Mouse (Mus musculus) ES-Bruce4 (cell line): Measurements from ENCODE around the gene Pias1. TPM values are rescaled to one million over a fixed set of nuclear protein-coding genes. Genes with fewer than 3 reads are reported as not detected.

Experiments used
- H3K27ac ChIP-seq: 2 replicates; pipeline ENCODE4 v1.5.1; 2012; ENCODE audit warnings: low read length, inconsistent platforms; ENCODE audit not compliant: insufficient read depth
- H3K27me3 ChIP-seq: 2 replicates; pipeline ENCODE4 v1.6.1; 2012; ENCODE audit warnings: mild to moderate bottlenecking, low read length, inconsistent platforms; ENCODE audit not compliant: control insufficient read depth, poor library complexity, insufficient read depth, severe bottlenecking
- H3K36me3 ChIP-seq: 2 replicates; pipeline ENCODE4 v1.6.1; 2012; ENCODE audit warnings: inconsistent platforms, mild to moderate bottlenecking, low read length, moderate library complexity; ENCODE audit not compliant: control insufficient read depth, poor library complexity, insufficient read depth, severe bottlenecking
- H3K4me1 ChIP-seq: one replicate; pipeline ENCODE4 v1.8.1; 2011; ENCODE audit warnings: low read length; ENCODE audit not compliant: control insufficient read depth, insufficient read depth
- H3K4me3 ChIP-seq: 2 replicates; pipeline ENCODE4 v1.5.1; 2011; ENCODE audit warnings: low read depth, mild to moderate bottlenecking, low read length
- H3K9ac ChIP-seq: 2 replicates; pipeline ENCODE4 v1.6.1; 2012; ENCODE audit warnings: low read depth, mild to moderate bottlenecking, inconsistent platforms; ENCODE audit not compliant: poor library complexity, severe bottlenecking
- H3K9me3 ChIP-seq: replicated peaks from 2 replicates; pipeline ENCODE4 v1.6.1; 2012; ENCODE audit warnings: mild to moderate bottlenecking, low read length, inconsistent platforms; ENCODE audit not compliant: control insufficient read depth, poor library complexity, insufficient read depth, severe bottlenecking
- CTCF ChIP-seq: IDR thresholded peaks from one replicate; pipeline ENCODE4 v1.8.1; 2011; ENCODE audit warnings: low read depth, low read length
- EP300 ChIP-seq: IDR thresholded peaks from 2 replicates; pipeline ENCODE4 v1.6.1; 2011; ENCODE audit warnings: low read depth, low read length; ENCODE audit not compliant: insufficient read depth
- POLR2A ChIP-seq: IDR thresholded peaks from one replicate; pipeline ENCODE4 v1.8.1; 2011; ENCODE audit warnings: low read length; ENCODE audit not compliant: insufficient read depth
- polyA plus RNA-seq: library from polyadenylated mRNA; stranded (reverse); fragments of >200 nt; gene quantifications from 2 replicates; pipeline ENCODE4 v1.2.4, GENCODE M21; 2011; ENCODE audit warnings: low read depth; ENCODE audit not compliant: missing spikeins, insufficient read depth, insufficient read length

Pias1 gene
- polyA plus RNA-seq, 1 experiment = 63.8 TPM

- TF ChIP-seq CTCF (no peak), EP300 (no peak), POLR2A (no peak)
- H3K36me3 ChIP-seq = no peaks in the 10 kb centered on the region; the same call in 1 of the 2 replicates
- H3K9me3 ChIP-seq = no peaks in the 10 kb centered on the region
- H3K4me3 ChIP-seq = no peak overlapping the region
- H3K27ac ChIP-seq = no peak overlapping the region
- H3K4me1 ChIP-seq = peaks cover 3% of the 10 kb centered on the region
- H3K9ac ChIP-seq = no peak overlapping the region
- H3K27me3 ChIP-seq = no peaks in the 10 kb centered on the region
Measured at GRCm38 (mm10) chr9:62935854-62936253, 51.9 kb downstream of the Pias1 start.

GRCm38 (mm10) chr9:62934700-62935400, 52.9 kb downstream of the Pias1 start:
- Histone ChIP-seq H3K9me3 (no peaks in the 10 kb centered on the region), H3K9ac (no peak overlapping the region), H3K4me1 (peaks cover 3% of the 10 kb centered on the region), H3K4me3 (no peak overlapping the region), H3K27me3 (no peaks in the 10 kb centered on the region), H3K27ac (no peak overlapping the region), H3K36me3 (no peaks in the 10 kb centered on the region; the same call in 1 of the 2 replicates)
- TF ChIP-seq POLR2A (no peak), CTCF (no peak), EP300 (no peak)

DNA sequence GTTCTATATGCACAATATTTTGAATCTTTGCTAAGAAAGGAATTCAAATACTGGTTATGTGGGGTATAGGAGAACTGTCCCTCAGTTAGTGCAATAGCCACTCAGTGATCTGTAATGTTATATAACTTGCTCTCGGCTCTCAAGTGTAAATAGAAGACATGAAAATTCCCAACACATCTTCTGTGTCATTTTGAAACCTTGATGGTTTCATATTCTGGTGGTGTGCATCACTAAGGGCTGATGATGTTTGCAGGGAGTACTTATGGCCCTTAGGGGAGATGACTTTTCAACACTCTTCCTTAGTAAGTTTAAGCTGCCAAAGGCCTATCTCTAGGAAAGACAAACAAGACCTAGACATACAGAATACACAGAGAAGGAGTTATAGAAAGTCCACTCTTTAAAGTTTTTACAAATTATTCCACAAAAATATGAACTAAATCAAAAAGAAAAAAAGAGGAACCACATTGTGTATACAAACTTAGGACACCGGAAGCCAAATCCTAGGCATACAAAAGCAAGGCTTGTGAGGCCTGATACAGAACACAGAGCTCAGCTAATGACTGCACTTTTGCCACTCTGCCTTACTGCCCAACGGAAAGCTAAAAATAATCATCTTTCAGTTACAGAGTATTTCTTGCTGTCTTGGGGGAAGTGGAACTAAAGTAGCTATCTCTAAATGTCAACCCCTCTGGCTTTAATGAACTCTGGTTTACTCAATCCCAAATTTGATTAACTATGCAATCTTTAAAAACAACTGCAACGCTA, 55.0 kb downstream of the Pias1 start:
- no peak overlapping the region for H3K4me3 ChIP-seq
- H3K27ac ChIP-seq = no peak overlapping the region
- H3K27me3 ChIP-seq = no peaks in the 10 kb centered on the region
- no peaks in the 10 kb centered on the region for H3K4me1 ChIP-seq
- H3K36me3 ChIP-seq = no peaks in the 10 kb centered on the region; the same call in 1 of the 2 replicates
- TF ChIP-seq CTCF (no peak), EP300 (no peak)
- H3K9ac ChIP-seq = no peak overlapping the region
- no peaks in the 10 kb centered on the region for H3K9me3 ChIP-seq

- H3K4me1 ChIP-seq = no peaks in the 10 kb centered on the region
- no peak overlapping the region for H3K9ac ChIP-seq
- TF ChIP-seq CTCF (no peak), EP300 (no peak), POLR2A (no peak)
- no peaks in the 10 kb centered on the region for H3K36me3 ChIP-seq
- no peak overlapping the region for H3K27ac ChIP-seq
- no peaks in the 10 kb centered on the region for H3K9me3 ChIP-seq
- H3K27me3 ChIP-seq = no peaks in the 10 kb centered on the region
- H3K4me3 ChIP-seq = no peak overlapping the region
Measured at GRCm38 (mm10) chr9:62924886-62925610, 62.7 kb downstream of the Pias1 start.

DNA sequence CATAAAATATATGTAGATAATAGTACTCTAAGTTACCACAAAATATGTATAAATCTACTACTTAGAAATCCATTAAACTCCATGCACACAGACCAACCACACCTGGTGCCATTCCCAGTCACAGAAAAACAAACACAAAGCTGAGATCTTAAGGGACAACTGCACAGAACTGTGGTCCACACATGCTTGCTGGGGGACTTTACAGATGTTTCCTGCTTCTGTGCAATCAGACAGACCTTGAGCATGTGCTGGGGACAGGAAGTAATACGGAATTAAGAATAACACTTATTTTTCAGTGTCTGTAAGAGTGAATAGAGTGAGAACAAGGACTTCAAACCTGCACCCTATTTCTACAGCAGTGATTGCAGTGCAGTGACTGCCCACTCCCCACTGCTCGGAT, 66.8 kb downstream of the Pias1 start:
- H3K4me3 ChIP-seq = no peak overlapping the region
- no peaks in the 10 kb centered on the region for H3K9me3 ChIP-seq
- H3K4me1 ChIP-seq = no peaks in the 10 kb centered on the region
- no peaks in the 10 kb centered on the region for H3K27me3 ChIP-seq
- no peak for TF ChIP-seq POLR2A
- TF ChIP-seq CTCF = no peak
- TF ChIP-seq EP300 = no peak
- H3K27ac ChIP-seq = no peak overlapping the region
- no peaks in the 10 kb centered on the region for H3K36me3 ChIP-seq
- H3K9ac ChIP-seq = no peak overlapping the region

DNA sequence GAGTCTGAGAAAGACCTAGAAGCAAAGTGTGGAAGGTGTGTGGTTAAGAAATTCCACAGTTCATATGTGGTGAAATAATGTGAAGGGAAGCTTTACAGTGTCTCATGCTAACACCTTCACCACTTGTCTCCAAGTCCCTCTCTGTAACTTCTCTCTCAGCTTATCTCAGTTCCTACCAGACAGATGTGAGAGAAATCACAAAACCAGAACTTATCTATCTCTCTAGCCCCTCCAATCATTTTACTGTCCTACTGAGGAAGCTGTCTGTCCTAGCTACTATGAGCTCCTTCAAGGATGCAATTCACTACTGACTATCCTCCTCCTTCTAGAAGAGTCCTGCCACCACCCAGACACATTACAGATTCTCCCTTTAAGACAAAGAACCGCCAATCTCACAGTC, 70.7 kb downstream of the Pias1 start:
- Histone ChIP-seq H3K4me3 (no peak overlapping the region), H3K27me3 (no peaks in the 10 kb centered on the region), H3K27ac (no peak overlapping the region), H3K36me3 (no peaks in the 10 kb centered on the region), H3K9ac (no peak overlapping the region), H3K4me1 (no peaks in the 10 kb centered on the region), H3K9me3 (no peaks in the 10 kb centered on the region)
- TF ChIP-seq POLR2A (no peak), EP300 (no peak), CTCF (no peak)
